Mouse (Mus musculus) ovary, postnatal 10 days (tissue): ENCODE measurements around the gene Atp6v0a1.

Experiments used
- DNase-seq: peaks from one replicate; pipeline ENCODE4 v3.0.0; 2022; ENCODE audit warnings: low spot score

Gene Atp6v0a1

DNA sequence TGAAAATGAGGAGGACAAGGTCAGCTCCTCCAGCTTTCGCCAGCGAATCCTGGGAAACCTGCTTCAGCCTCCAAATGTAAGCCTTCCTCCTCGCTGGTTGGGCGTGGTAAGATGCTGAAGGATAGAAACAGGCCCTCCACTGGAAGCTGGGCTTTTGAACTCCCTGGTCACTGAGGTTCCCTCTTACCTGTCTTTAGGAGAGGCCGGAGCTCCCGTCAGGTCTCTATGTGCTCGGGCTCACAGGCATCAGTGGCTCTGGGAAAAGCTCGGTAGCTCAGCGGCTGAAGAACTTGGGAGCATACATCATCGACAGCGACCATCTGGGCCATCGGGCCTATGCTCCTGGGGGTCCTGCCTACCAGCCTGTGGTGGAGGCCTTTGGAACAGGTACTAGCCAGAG lies 75.6 kb downstream of the Atp6v0a1 start:
- DNase-seq = no peak

GRCm38 (mm10) chr11:101085617-101086322 lies 76.5 kb downstream of the Atp6v0a1 start:
- DNase-seq = no peak

GRCm38 (mm10) chr11:101086323-101086674 lies 77.0 kb downstream of the Atp6v0a1 start:
- DNase-seq = no peak

DNA sequence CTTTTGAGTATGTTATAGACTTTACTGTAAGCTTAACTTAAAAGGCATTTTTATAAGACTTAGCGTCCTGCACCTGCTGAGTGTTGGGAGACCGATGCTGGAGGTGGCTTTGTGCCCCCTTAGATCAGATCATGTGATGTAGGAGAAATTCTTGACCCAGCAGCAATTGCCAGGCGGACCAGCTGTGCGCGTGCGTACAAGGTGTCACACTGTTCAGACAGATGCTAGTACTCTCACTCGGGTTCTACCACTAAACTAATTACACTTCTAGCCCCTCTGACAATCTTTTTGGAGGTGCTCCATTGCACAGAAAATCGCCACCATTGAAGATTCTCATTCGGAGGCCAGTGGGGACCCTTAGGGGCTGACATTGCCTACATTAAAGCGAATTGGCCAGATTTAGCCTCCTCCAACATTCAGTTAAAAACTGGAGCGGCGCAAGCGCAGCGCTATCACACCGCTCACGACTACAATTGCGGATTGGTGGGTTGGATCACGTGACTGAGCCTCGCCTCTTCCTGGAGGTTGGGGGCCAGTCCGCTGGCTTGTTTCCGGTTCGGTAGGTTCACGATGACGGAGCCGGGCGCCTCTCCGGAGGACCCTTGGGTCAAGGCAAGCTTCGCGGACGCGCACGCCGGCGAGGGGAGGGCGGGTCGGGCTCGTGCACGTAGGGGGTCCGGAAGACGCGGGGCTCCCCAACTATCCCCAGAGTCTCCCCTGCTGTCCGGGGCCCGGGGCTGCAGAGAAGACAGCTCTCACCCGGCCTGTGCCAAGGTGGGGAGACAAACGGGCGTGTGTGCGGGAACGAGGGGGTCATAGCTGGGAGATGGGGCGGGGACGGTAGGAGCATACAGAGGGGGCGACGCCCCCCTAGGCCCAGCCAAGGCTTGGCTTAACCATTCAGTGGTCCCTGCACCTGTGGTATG lies 77.8 kb downstream of the Atp6v0a1 start, which contains the start of gene Mlx:
Mlx (plus strand) TSS at position 522 of the 926 bp plus-strand sequence.
- DNase-seq = peak; percentile 69

DNA sequence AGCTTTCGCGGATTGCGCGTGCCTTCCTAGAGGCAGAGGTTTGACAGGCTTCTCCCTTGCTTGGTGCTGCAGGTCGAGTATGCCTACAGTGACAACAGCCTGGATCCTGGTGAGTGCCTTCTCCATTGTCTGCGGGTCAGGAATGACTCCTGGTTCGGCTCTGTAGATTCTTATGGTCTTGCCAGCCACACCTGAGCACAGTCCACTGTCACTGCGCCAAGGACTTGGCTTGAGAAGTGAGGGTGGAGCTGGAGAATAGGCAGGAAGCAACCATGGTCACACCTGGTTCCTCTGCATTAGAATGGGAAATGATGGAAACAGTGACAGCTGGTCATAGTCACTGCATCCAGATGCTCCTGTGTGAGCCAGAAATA lies 78.4 kb downstream of the Atp6v0a1 start:
- no peak for DNase-seq

DNA sequence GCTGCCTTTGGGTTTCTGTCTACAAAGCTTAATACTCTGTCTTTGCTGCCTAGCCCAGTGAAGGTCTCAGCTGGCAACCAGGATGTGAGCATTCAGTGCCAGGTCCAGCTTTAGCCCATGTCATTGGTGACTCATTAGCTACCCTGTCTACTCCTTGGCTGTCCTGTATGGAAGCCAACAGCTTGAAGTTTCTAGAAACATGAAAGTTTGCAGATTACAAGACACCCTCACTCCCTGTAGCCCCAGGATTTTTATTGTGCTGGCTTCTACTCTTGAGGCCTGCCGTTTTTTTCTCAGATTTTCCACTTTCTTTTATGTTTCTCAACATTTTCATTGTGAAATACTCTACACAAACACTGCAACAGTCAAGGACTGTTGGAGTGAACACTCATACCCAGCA lies 80.7 kb downstream of the Atp6v0a1 start:
- DNase-seq = no peak

- no peak for DNase-seq
Measured at GRCm38 (mm10) chr11:101094930-101095313, 85.7 kb downstream of the Atp6v0a1 start.

GRCm38 (mm10) chr11:101095314-101096024 lies 86.2 kb downstream of the Atp6v0a1 start, which contains the start of gene Psmc3ip:
Gene Psmc3ip (minus strand): TSS chr11:101095436.
- peak; percentile 75 for DNase-seq

DNA sequence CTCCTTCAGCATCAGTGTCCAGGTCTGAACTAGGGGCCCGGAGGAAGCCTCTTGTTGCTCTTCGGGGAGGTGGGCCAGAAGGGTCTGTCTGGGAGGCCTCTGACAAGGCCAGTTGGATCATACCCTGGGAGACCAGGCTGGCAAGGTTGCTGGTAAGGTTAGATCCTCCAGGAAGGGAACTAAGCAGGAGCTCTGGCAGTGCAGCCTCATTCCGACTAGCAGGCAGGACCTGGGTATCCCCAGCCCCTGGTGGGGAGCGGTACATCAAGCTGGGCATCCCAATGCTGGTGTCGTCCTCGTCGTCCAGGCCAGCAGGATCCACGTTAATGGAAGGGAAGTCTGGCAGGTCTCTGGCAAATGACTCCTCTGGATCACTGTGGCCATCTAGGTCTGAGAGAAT lies 89.0 kb downstream of the Atp6v0a1 start:
- no peak for DNase-seq

DNA sequence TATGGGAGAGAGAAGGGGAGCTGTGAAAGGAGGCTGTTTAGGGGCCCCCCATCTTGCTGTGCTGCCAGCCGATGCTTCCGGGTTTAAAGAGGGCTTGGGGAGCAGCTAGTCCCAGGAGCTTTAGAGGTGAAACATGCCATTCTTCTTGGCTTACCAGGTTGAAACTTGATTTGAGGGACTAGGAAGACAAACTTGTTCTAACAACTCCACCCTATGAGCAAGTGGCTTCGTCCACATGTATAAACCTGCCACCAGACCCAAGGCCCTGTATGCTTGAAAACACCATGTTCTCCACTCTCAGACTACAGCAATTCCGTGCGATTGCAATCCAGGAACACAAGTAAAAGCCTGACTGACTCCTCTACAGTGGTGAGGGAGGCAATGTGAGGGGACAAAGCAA lies 93.8 kb downstream of the Atp6v0a1 start:
- no peak for DNase-seq

- DNase-seq = no peak
Measured at GRCm38 (mm10) chr11:101109351-101109750, 100.1 kb downstream of the Atp6v0a1 start.

GRCm38 (mm10) chr11:101110708-101111107 lies 101.5 kb downstream of the Atp6v0a1 start:
- DNase-seq = no peak

- DNase-seq = no peak
Measured at GRCm38 (mm10) chr11:101111178-101111577, 101.9 kb downstream of the Atp6v0a1 start.

DNA sequence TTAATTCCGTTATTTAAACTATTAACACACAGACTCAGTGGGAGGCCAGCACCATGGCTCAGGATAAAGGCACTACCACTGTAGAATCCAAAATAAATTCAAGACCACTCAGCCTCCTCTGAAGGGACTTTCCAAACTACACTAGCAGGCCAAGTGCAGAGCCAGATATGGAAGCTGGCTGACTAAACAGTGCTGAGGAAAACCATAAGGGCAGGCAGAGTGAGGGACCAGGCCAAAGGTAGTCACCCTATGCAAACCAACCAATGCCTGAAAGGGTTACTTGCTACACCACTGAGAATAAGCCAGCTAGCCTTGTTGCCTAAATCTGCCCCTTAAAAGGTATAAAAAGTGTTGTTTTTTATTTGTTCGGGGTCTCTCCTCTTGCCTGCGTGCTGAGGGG lies 102.9 kb downstream of the Atp6v0a1 start:
- DNase-seq = no peak
